Mouse (Mus musculus): ENCODE measurements around the gene Tpp1. TPM values are rescaled to one million over a fixed set of nuclear protein-coding genes. Genes with fewer than 3 reads are reported as not detected.

Tpp1 gene
- 41.0 and 53.2 TPM in 2 replicates for total RNA-seq (2023)

DNA sequence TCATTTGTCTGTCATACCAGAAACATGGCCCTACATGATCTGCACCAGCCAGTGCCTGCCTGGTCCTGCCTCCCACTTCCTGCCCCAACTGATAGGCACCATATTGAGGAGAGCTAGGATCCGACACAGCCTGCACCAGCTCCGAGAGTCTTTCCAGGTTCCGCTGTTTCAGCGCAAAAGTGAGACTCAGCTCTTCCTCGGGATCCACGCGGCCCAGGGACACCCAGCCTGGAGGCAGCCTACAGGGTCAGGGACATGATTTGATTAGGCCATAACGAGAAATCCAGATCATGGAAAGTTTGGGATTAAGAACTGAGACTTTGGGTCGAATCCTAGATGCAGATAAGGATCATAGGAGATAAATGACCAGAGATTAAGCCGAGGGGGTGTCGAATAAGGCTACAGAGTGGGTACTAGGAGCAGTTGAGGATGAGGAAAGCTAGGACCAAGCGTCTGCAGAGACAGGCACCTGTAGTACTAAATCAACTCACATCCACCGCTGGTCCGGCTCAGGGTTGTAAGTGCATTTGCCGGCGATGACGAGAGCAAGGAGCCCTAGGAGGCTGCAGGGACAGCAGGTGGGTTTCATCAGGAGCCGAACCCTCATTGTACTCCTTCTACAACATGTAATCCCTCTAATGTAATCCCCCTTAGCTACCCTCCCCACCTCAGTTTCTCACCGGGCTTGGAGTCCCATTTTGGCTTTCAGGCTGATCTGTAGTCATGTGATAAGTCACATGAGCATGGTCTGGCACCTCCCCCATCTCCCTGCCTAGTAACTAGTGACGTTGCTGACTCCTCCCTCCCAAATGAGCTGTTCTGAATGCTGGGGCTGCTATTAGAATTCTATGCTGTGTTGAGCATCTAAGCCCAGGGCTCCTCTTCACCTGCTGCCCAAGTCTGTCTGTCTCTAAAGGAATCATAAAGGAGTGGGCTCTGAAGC lies at the start of gene Tpp1:
TSS of gene Tpp1 (minus strand) at position 745 of the 943 bp plus-strand sequence.

DNA sequence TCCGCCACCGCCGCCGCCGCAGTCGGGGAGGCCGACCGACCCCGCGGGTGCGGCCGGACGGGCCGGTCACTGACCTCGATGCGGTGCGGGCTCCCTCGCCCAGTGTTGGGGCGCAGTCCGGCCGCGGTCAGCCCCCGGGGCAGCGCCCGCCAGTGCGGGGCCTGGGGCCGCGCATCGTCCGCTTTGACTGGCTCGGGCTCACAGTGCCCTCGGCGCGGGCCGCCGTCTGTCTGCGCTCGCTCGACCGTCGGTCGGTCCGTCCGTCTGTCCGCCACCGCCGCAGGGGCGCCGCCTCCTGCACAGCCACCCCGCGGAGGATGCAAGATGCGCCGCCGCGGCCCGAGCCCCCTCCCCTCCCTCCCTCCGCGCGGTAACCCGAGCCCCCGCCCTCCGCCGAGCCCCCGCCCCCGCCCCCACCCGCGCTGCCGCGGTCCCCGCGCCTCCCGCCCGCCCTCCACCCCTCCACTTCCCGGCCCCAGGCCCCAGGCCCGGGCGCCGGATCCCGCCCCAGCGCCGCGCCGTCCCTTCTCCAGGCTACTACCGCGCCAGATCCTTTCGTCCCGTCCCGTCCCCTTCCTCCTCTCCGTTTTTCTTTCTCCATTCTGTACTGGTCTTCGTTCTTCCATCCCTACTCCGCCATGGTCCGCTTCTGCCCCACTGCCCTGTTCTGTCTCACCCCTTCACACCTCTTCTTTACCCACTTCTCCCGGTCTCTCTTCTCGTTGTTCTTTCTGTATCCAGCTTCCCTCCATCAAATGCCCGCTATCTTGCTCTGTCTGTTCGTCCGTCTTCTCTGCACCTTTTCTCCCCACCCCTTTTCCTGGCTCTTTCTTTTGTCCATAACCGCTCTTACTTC lies 35.5 kb upstream of the Tpp1 start, which contains the start of gene Dchs1:
TSS of gene Dchs1 (minus strand) at position 370 of the 856 bp plus-strand sequence.

DNA sequence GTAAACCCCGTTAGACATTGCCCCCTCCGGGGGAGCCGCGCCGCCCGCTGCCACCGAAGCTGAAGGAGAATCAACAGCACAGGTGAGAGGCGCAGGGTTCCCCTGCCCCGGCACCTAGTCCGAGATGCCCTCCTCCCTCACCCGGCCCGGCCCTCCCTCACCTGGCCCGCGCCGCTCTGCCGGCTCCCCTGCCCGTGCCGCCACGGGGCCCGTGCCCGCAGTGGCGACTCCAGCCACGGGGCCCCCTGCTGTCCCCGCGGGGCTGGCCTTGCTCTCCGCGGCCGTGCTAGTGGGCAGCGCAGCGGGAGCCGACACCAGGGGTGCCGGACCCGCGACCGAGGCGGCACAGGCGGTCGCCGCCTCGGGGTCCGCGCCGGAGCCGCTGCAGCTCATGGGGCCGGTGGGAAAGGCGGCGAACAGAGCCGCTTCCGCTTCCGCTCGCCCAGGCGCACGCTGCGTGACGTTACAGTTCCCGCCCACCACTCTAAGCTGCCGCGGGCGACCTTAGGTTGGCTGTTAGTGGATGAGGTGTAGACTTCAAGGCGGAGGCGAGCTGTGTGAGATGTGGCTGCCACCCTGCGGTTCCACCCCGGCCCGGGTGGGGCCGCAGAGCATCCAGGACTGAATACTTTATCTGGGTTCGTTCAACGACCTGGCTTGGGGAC lies 8.0 kb downstream of the Tpp1 start, which contains the start of gene Taf10:
TSS of gene Taf10 (minus strand) at position 436 of the 665 bp plus-strand sequence.

DNA sequence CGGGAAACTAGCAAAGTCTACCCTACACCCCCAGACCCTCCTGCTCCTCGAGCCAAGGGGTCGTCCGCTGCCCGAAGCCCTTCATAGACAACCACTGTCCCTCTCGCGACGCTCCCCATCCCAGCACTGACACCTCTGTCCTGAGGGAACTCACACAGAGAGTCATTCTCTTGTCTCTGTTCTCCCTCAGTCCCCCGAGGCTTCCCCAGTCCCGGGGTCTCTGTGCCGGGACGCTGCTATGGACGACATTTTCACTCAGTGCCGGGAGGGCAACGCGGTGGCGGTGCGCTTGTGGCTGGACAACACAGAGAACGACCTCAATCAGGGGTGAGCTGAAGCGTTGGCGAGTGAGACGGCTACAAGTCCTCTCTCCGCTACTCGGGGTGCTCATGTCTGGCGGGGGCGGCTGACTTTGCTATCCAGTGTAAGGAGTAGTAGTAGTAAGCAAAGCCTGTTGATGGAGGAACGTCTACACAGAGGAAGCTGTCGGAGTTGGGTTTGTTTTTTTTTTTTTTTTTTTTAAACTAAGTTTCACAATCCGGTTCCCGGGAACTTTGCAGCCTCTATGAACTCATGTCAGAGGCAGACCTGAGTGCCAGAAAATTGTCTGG lies 15.0 kb downstream of the Tpp1 start, which contains the start of gene Rrp8:
TSS of gene Rrp8 (minus strand) at position 475 of the 611 bp plus-strand sequence.

DNA sequence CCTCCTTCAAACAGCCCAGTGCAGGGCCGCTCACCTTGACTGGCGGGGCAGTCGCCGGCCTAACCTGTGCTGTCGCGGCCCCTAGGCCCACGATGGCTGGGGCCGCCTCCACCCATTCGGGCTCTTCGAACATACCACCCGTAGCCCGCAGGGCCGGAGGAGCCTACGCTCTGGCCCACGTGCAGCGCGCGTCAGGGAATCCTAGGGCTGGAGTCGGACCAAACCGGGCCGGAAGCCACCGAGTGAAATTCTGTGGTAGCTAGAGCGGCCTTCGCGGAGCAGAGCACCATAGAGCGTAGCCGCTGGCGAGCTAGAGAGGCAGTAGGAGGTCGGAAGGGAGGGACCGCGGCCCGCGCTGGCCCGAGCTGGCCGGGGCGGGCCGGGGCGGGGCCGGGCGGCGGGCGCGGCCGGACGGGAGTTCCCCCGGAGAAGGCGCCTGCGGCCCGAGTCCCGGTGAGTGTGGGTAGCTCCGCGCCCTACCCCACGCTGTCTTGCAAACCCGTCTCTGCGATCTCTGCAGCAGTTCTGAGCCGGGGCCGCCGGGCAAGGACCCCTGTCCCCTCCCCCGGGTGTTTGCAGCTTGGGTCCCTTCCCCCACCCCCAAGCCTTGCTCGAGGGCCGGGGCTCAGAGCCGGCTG lies 15.7 kb downstream of the Tpp1 start, which contains the start of gene Ilk:
TSS of gene Ilk (plus strand) at position 329 of the 638 bp plus-strand sequence.

Other genes starting within 250 kb of the Tpp1 start
- 19.4 and 20.6 TPM in 2 replicates for gene Smpd1, start 197.9 kb downstream of the Tpp1 start, total RNA-seq (2023)
- gene Apbb1, start 170.6 kb downstream of the Tpp1 start, total RNA-seq (2023), result 1.5 and 1.6 TPM in 2 replicates
- not detected in 2 replicates for gene Hpx, start 152.1 kb downstream of the Tpp1 start, total RNA-seq (2023)
- 12.6 and 17.9 TPM in 2 replicates for gene Trim3, start 118.7 kb downstream of the Tpp1 start, total RNA-seq (2023)
- 80.7 and 117 TPM in 2 replicates for gene Timm10b, start 112.2 kb downstream of the Tpp1 start, total RNA-seq (2023)
- gene Arfip2, start 111.8 kb downstream of the Tpp1 start, total RNA-seq (2023), result 11.6 and 19.3 TPM in 2 replicates
- 10.3 and 15.9 TPM in 2 replicates for gene Gm45799, start 111.7 kb downstream of the Tpp1 start, total RNA-seq (2023)
- 3.2 and 3.6 TPM in 2 replicates for gene Dnhd1, start 101.4 kb downstream of the Tpp1 start, total RNA-seq (2023)
- 137 and 144 TPM in 2 replicates for gene Ilk, start 15.6 kb downstream of the Tpp1 start, total RNA-seq (2023)
- gene Rrp8, start 14.8 kb downstream of the Tpp1 start, total RNA-seq (2023), result 5.2 and 11.2 TPM in 2 replicates
- 95.8 and 99.8 TPM in 2 replicates for gene Taf10, start 7.9 kb downstream of the Tpp1 start, total RNA-seq (2023)
- not detected in 2 replicates for gene Dchs1, start 35.4 kb upstream of the Tpp1 start, total RNA-seq (2023)
- 31.2 and 36.4 TPM in 2 replicates for gene Mrpl17, start 58.9 kb upstream of the Tpp1 start, total RNA-seq (2023)
- 13.4 and 20.4 TPM in 2 replicates for gene Gm4070, start 201.7 kb upstream of the Tpp1 start, total RNA-seq (2023)